Mouse (Mus musculus): ENCODE measurements around the gene Mbnl1.
"Not testable (repeated sequence)": the region's sequence is repeated elsewhere in the genome, so short reads cannot be mapped to it uniquely, and the experiment has no call there.

The Mbnl1 gene

GRCm38 (mm10) chr3:60478433-60478832 lies 5.8 kb downstream of the Mbnl1 start:
- 0 out of 2 replicates have a peak, but pooled peaks cover 2% of the 10 kb centered on the region for H3K36me3 ChIP-seq (ENCODE audit: control insufficient read depth, insufficient read depth, low read length, poor library complexity, severe bottlenecking)
- no peak for DNase-seq (ENCODE audit: low read depth, low spot score)
- no peaks in the 10 kb centered on the region for H3K27me3 ChIP-seq (ENCODE audit: control insufficient read depth, insufficient read depth, low read length, poor library complexity, severe bottlenecking)

GRCm38 (mm10) chr3:60480716-60481115 lies 8.1 kb downstream of the Mbnl1 start:
- DNase-seq (ENCODE audit: low read depth, low spot score), result no peak
- H3K36me3 ChIP-seq (ENCODE audit: control insufficient read depth, insufficient read depth, low read length, poor library complexity, severe bottlenecking), result 0 out of 2 replicates have a peak, but pooled peaks cover 2% of the 10 kb centered on the region

GRCm38 (mm10) chr3:60481740-60482399 lies 9.2 kb downstream of the Mbnl1 start:
- DNase-seq (ENCODE audit: low read depth, low spot score), result peak; percentile 84
- H3K27me3 ChIP-seq (ENCODE audit: control insufficient read depth, insufficient read depth, low read length, poor library complexity, severe bottlenecking), result no peaks in the 10 kb centered on the region

More at GRCm38 (mm10) chr3:60480716-60481115, 8.1 kb downstream of the Mbnl1 start:
- no peaks in the 10 kb centered on the region for H3K27me3 ChIP-seq (ENCODE audit: control insufficient read depth, insufficient read depth, low read length, poor library complexity, severe bottlenecking)

GRCm38 (mm10) chr3:60483305-60483704 lies 10.7 kb downstream of the Mbnl1 start:
- Histone ChIP-seq H3K27me3 (ENCODE audit: control insufficient read depth, insufficient read depth, low read length, poor library complexity, severe bottlenecking) (no peaks in the 10 kb centered on the region), H3K36me3 (ENCODE audit: control insufficient read depth, insufficient read depth, low read length, poor library complexity, severe bottlenecking) (0 out of 2 replicates have a peak, but pooled peaks cover 2% of the 10 kb centered on the region)
- no peak for DNase-seq (ENCODE audit: low read depth, low spot score)

More at GRCm38 (mm10) chr3:60481740-60482399, 9.2 kb downstream of the Mbnl1 start:
- 0 out of 2 replicates have a peak, but pooled peaks cover 2% of the 10 kb centered on the region for H3K36me3 ChIP-seq (ENCODE audit: control insufficient read depth, insufficient read depth, low read length, poor library complexity, severe bottlenecking)

- Histone ChIP-seq H3K36me3 (ENCODE audit: control insufficient read depth, insufficient read depth, low read length, poor library complexity, severe bottlenecking) (peaks cover 4% of the 10 kb centered on the region; the same call in 1 of the 2 replicates), H3K27me3 (ENCODE audit: control insufficient read depth, insufficient read depth, low read length, poor library complexity, severe bottlenecking) (no peaks in the 10 kb centered on the region)
- peak; percentile 67 for DNase-seq (ENCODE audit: low read depth, low spot score)
Measured at GRCm38 (mm10) chr3:60485987-60486712, 13.5 kb downstream of the Mbnl1 start.

- no peak for DNase-seq (ENCODE audit: low read depth, low spot score)
- Histone ChIP-seq H3K36me3 (ENCODE audit: control insufficient read depth, insufficient read depth, low read length, poor library complexity, severe bottlenecking) (peaks cover 4% of the 10 kb centered on the region; the same call in 1 of the 2 replicates), H3K27me3 (ENCODE audit: control insufficient read depth, insufficient read depth, low read length, poor library complexity, severe bottlenecking) (no peaks in the 10 kb centered on the region)
Measured at GRCm38 (mm10) chr3:60486713-60487170, 14.1 kb downstream of the Mbnl1 start.

- DNase-seq (ENCODE audit: low read depth, low spot score), result no peak
- peaks cover 2% of the 10 kb centered on the region; the same call in 1 of the 2 replicates for H3K36me3 ChIP-seq (ENCODE audit: control insufficient read depth, insufficient read depth, low read length, poor library complexity, severe bottlenecking)
- no peaks in the 10 kb centered on the region for H3K27me3 ChIP-seq (ENCODE audit: control insufficient read depth, insufficient read depth, low read length, poor library complexity, severe bottlenecking)
Measured at GRCm38 (mm10) chr3:60489509-60489908, 16.9 kb downstream of the Mbnl1 start.

- H3K36me3 ChIP-seq (ENCODE audit: control insufficient read depth, insufficient read depth, low read length, poor library complexity, severe bottlenecking); H3K27me3 ChIP-seq (ENCODE audit: control insufficient read depth, insufficient read depth, low read length, poor library complexity, severe bottlenecking); DNase-seq (ENCODE audit: low read depth, low spot score): not testable (repeated sequence)
Measured at GRCm38 (mm10) chr3:60494774-60495535, 22.3 kb downstream of the Mbnl1 start.

- DNase-seq (ENCODE audit: low read depth, low spot score), result no peak
- Histone ChIP-seq H3K27me3 (ENCODE audit: control insufficient read depth, insufficient read depth, low read length, poor library complexity, severe bottlenecking) (no peaks in the 10 kb centered on the region), H3K36me3 (ENCODE audit: control insufficient read depth, insufficient read depth, low read length, poor library complexity, severe bottlenecking) (peaks cover 2% of the 10 kb centered on the region; the same call in 1 of the 2 replicates)
Measured at GRCm38 (mm10) chr3:60496197-60496596, 23.6 kb downstream of the Mbnl1 start.

GRCm38 (mm10) chr3:60498151-60498550 lies 25.5 kb downstream of the Mbnl1 start:
- Histone ChIP-seq H3K36me3 (ENCODE audit: control insufficient read depth, insufficient read depth, low read length, poor library complexity, severe bottlenecking) (peaks cover 2% of the 10 kb centered on the region; the same call in 1 of the 2 replicates), H3K27me3 (ENCODE audit: control insufficient read depth, insufficient read depth, low read length, poor library complexity, severe bottlenecking) (no peaks in the 10 kb centered on the region)
- no peak for DNase-seq (ENCODE audit: low read depth, low spot score)

GRCm38 (mm10) chr3:60498646-60499045 lies 26.0 kb downstream of the Mbnl1 start:
- Histone ChIP-seq H3K36me3 (ENCODE audit: control insufficient read depth, insufficient read depth, low read length, poor library complexity, severe bottlenecking) (peaks cover 2% of the 10 kb centered on the region; the same call in 1 of the 2 replicates), H3K27me3 (ENCODE audit: control insufficient read depth, insufficient read depth, low read length, poor library complexity, severe bottlenecking) (no peaks in the 10 kb centered on the region)
- DNase-seq (ENCODE audit: low read depth, low spot score), result no peak

GRCm38 (mm10) chr3:60499157-60499578 lies 26.5 kb downstream of the Mbnl1 start:
- H3K27me3 ChIP-seq (ENCODE audit: control insufficient read depth, insufficient read depth, low read length, poor library complexity, severe bottlenecking), result no peaks in the 10 kb centered on the region
- DNase-seq (ENCODE audit: low read depth, low spot score), result no peak
- H3K36me3 ChIP-seq (ENCODE audit: control insufficient read depth, insufficient read depth, low read length, poor library complexity, severe bottlenecking), result peaks cover 2% of the 10 kb centered on the region; the same call in 1 of the 2 replicates

- no peak for DNase-seq (ENCODE audit: low read depth, low spot score)
- Histone ChIP-seq H3K36me3 (ENCODE audit: control insufficient read depth, insufficient read depth, low read length, poor library complexity, severe bottlenecking) (peaks cover 2% of the 10 kb centered on the region; the same call in 1 of the 2 replicates), H3K27me3 (ENCODE audit: control insufficient read depth, insufficient read depth, low read length, poor library complexity, severe bottlenecking) (no peaks in the 10 kb centered on the region)
Measured at GRCm38 (mm10) chr3:60499718-60500450, 27.3 kb downstream of the Mbnl1 start.
